Mouse (Mus musculus) frontal cortex, postnatal 14 days (tissue): ENCODE measurements at regions not wholly inside any gene's neighbourhood (a gene's known extent, or its start where the extent isn't known, plus 50 kb on each side); places are given as distances from the start of the nearest gene placed in this dataset.

ENCODE experiments used
- DNase-seq, 2 experiments: peaks; one replicate each; pipeline ENCODE4 v3.0.0; 2022; ENCODE audit warnings: low spot score in 2 of 2

DNA sequence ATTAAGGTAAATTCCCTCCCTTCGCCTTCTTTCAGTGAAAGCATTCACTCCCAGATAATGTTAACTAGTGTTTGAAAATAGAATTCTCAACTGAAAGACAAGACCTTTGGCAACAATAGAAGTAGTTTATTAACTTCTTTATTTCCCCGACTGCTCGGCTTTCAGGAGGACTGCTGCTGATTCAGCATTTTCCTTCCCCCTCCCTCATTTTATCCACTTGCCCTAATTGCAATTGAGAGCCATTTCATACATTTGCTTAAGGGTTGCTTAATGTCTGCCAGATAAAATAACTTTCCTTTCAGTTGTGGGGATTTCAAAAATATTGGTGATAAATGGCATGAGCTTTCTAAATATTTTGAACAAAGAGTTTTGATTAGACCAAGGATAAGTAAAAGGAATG is 744.5 kb downstream of the Brinp3 start:
- DNase-seq, result no peak

DNA sequence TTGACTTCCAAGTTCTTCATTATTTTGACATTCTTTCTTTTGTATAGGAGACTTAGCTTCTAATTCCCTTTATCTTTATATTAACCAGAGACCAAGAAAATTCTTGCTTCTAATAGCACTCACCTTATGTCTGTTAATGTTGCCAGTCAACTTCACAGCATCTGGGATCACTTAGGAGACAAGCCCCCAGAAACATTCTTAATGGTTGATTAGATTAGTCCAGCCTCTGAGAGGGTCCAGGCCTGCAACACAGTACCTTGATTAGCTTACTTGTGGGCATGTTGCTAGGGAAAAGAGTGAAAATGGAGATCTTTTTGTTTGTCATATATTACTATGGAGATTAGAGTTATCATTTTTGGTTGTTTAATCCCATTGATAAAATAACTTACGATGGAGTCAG is 778.8 kb downstream of the Brinp3 start:
- DNase-seq, result no peak

DNA sequence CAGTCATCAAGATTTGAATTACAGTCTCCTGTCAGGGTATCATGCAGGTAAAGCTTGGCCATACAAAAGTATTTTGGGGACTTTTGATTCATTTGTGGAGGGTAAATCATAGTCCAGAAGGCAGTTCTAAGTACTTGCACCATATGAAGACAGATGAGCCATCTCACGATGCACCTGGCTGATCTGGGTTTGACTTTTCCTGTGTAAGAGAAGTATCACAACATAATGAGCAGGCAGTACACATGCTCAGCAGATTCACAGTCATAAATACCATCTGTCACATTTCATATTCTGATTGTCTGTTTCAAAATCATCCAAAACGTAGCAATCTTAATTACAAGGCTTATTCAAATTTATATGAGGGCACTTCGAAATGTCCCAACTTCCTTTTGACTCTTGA is 796.6 kb downstream of the Brinp3 start:
- no peak for DNase-seq

DNA sequence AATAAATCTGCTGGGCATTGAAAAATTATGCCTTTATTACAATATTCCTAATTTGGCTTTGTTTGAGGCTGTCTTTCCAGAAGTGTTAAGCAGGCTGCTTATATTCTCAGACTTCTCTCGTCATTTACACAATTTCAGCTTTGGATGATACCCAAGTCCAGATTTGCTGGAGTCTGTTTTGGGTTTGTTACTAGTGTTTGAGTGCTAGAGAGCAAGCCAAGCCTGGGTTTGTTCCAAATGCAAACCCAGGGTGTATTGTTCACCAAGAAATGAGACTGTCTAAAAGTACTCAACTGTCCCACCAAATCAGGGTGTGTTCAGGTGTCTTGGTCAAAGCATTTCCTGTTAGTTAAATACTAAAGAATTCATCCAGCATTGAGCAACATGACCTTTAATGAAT is 814.7 kb downstream of the Brinp3 start:
- DNase-seq, result no peak

DNA sequence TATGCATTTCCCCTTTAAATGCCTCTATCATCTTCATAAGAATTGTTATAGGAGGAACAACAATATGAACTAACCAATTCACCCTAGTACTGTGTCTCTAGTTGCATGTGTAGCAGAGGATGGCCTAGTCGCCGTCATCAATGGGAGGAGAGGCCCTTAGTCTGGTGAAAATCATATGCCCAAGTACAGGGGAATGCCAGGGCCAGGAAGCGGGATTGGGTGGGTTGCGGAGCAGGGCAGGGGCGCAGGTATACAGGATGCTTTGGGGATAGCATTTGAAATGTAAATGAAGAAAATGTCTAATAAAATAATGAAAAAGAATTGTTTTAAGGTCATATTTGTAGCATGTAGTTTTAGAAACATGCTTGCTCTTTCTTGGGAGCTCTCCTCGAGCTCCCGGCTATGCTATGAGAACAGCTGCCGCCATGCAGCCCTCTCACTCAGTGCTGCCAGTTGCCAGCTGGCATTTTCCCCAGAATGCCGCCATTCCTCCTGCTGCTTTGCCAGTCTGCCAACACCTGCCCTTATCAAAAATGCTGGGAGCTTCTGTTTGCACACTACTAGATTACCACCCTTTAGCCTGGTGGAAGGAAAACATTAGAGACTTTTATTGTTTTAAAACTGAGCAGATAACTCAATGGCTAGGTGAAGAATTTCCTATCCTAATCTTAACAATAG is 848.9 kb downstream of the Brinp3 start:
- peak; percentile 30 to 34 for DNase-seq

DNA sequence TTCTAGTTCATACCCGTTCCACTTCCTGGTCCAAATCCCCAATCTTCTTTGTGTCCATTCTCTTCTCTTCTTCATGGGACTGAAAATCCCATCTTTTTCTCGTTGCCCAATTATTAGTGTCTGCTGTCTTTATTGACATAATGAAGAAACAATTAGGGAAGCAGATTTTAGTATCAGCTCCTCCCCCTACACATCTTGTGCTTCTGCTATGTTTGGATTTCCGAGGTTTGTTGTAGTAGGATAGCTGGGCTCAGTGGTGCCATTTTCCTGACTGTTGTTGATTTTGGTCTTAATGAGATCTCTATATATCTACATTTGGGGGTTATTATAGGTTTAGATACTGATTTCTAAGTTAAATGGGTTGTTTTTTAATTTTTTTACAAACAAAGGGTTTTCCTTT is 849.5 kb downstream of the Brinp3 start:
- DNase-seq, result no peak
